Comparison of ENCODE assay signal across 8 mouse cellular contexts in genomic region chr11:103131701-103132575, GRCm38 (mm10). TPM values are rescaled to one million over a fixed set of nuclear protein-coding genes. Genes with fewer than 3 reads are reported as not detected.
DNase-seq lines count a peak whose midpoint lies in the region; ATAC-seq and TF ChIP-seq lines count a peak whose summit lies in the region.

Gene Hexim2 (plus strand): TSS chr11:103132429.

- 0 out of 2 replicates have a peak, but pooled peaks have one; percentile 21 for TF ChIP-seq POLR2A in brain, embryonic 14.5 days (IDR thresholded peaks at IDR 0.05; ENCODE audit: borderline replicate concordance, extremely low read depth, insufficient read depth, insufficient read length, poor library complexity, severe bottlenecking)
- 0 out of 2 replicates have a peak, but pooled peaks have one; percentile 7 for TF ChIP-seq POLR2A in small intestine, adult 2 months (IDR thresholded peaks at IDR 0.05; ENCODE audit: low read depth, low read length)

- ATAC-seq in forebrain, embryonic 11.5 days (replicated peaks; ENCODE audit: low FRiP score): peak; percentile 67

- peak within 1 kb of the TSS; percentile 70 for H3K4me2 ChIP-seq in forebrain, embryonic 11.5 days (ENCODE audit: low read depth, low read length, severe bottlenecking)

- intact Hi-C loops in heart, postnatal 14 days (cut with DNase I): loop anchor here (1.0 kb wide), 1 partner anchor 15 kb away; no protein-coding TSS in a partner anchor

- peak within 1 kb of the TSS; percentile 99 for H3K9ac ChIP-seq in forebrain, embryonic 11.5 days (ENCODE audit: low read length)

- no peaks in the 10 kb centered on the region for H3K9me3 ChIP-seq in forebrain, embryonic 11.5 days (ENCODE audit: control insufficient read depth, low read length)

- TF ChIP-seq CTCF in brain, embryonic 14.5 days (IDR thresholded peaks at IDR 0.05; ENCODE audit: borderline replicate concordance, extremely low read depth, insufficient read depth, insufficient read length): no peak
- TF ChIP-seq CTCF in small intestine, adult 2 months (IDR thresholded peaks at IDR 0.05; ENCODE audit: extremely low read depth, insufficient read length, insufficient replicate concordance, low read depth, low read length): no peak

- DNase-seq in Muller cell, postnatal 12 days (ENCODE audit: inconsistent ontology term): peak; percentile 73
- DNase-seq in brain, embryonic 14.5 days (ENCODE audit: low read depth): peak; percentile 80
- DNase-seq in forebrain, embryonic 11.5 days (ENCODE audit: low spot score): no peak
- peak; percentile 71 to 72 for DNase-seq in heart, postnatal 14 days
- peak; percentile 55 to 66 for DNase-seq in layer of hippocampus, postnatal 25 days (ENCODE audit: extremely low spot score in 1 of 2, low spot score in 1 of 2)
- DNase-seq in lung, postnatal 36 days: peak; percentile 53
- no peak for DNase-seq in T-cell, adult 2 months (ENCODE audit: low spot score)

- H3K4me1 ChIP-seq in forebrain, embryonic 11.5 days (replicated peaks; ENCODE audit: control insufficient read depth, insufficient read depth, low read length): peaks cover 6% of the 10 kb centered on the region
- peaks cover 5% of the 10 kb centered on the region; the same call in 1 of the 2 replicates for H3K4me1 ChIP-seq in small intestine, adult 2 months (ENCODE audit: control insufficient read depth, insufficient read depth, insufficient read length, low read length)

- H3K4me3 ChIP-seq in forebrain, embryonic 11.5 days (ENCODE audit: low read depth, low read length): peak within 1 kb of the TSS; percentile 95
- peak within 1 kb of the TSS; percentile 87 for H3K4me3 ChIP-seq in small intestine, adult 2 months (ENCODE audit: low read depth, low read length)

- H3K36me3 ChIP-seq in forebrain, embryonic 11.5 days (ENCODE audit: control insufficient read depth, insufficient read depth, low read length): no peaks in the 10 kb centered on the region
- no peaks in the 10 kb centered on the region for H3K36me3 ChIP-seq in small intestine, adult 2 months (ENCODE audit: control insufficient read depth, insufficient read depth, low read length)

- no peaks in the 10 kb centered on the region for H3K27me3 ChIP-seq in forebrain, embryonic 11.5 days (ENCODE audit: control insufficient read depth, insufficient read depth, low read length)
- H3K27me3 ChIP-seq in small intestine, adult 2 months (ENCODE audit: control insufficient read depth, insufficient read depth, low read length): no peaks in the 10 kb centered on the region

- under 1% methylated on average over 39 of the region's 39 CpGs for WGBS in forebrain, embryonic 11.5 days
- under 1% methylated on average over 39 of the region's 39 CpGs for WGBS in small intestine, adult 2 months

- H3K27ac ChIP-seq in forebrain, embryonic 11.5 days (ENCODE audit: low read depth, low read length): peak within 1 kb of the TSS; percentile 95
- peak within 1 kb of the TSS; percentile 92 for H3K27ac ChIP-seq in small intestine, adult 2 months (ENCODE audit: insufficient read depth, low read depth, low read length)

RNA-seq across cellular contexts. Expression of gene Hexim2, which starts in this region (rescaled TPM):
- polyA plus RNA-seq in brain, embryonic 14.5 days (2012; rRNA removed): 12.5 and 18.7 TPM in 2 replicates
- polyA plus RNA-seq in forebrain, embryonic 11.5 days (2014; fragmentation: Nextera tagmentation; extraction: Ambion mirVana): 8.7 and 9.2 TPM in 2 replicates
- 1 to 10 TPM; 1.8 to 3.3 TPM for total RNA-seq in heart, postnatal 14 days (2021)
- 10 to 100 TPM; 13.2 to 14.7 TPM for total RNA-seq in layer of hippocampus, postnatal 25 days (2021)
- polyA plus RNA-seq in small intestine, adult 2 months (2012; rRNA removed): 0.86 and 2.2 TPM in 2 replicates

Comparison
In these comparisons a context has a peak if more than half of its experiments do, and no peak if none do; other contexts are left out.
1. DNase-seq: peak in Muller cell, postnatal 12 days (single experiment), brain, embryonic 14.5 days (single experiment), heart, postnatal 14 days (2 of 2), layer of hippocampus, postnatal 25 days (2 of 2) and lung, postnatal 36 days (single experiment); none in forebrain, embryonic 11.5 days (single experiment) and T-cell, adult 2 months (single experiment).